Mouse (Mus musculus) spleen, adult 2 months (tissue): ENCODE data around the gene Lysmd2.

Source experiments
- CTCF ChIP-seq: fragments of 200-500 bp; IDR thresholded peaks from 2 replicates; pipeline ENCODE4 v1.5.1; 2011; ENCODE audit warnings: mild to moderate bottlenecking, inconsistent platforms; ENCODE audit not compliant: insufficient read depth, insufficient read length, insufficient replicate concordance; ENCODE audit errors: extremely low read depth
- POLR2A ChIP-seq: fragments of 200-500 bp; IDR thresholded peaks from 2 replicates; pipeline ENCODE4 v1.6.1; 2011; ENCODE audit warnings: low read depth, low read length, inconsistent platforms

DNA sequence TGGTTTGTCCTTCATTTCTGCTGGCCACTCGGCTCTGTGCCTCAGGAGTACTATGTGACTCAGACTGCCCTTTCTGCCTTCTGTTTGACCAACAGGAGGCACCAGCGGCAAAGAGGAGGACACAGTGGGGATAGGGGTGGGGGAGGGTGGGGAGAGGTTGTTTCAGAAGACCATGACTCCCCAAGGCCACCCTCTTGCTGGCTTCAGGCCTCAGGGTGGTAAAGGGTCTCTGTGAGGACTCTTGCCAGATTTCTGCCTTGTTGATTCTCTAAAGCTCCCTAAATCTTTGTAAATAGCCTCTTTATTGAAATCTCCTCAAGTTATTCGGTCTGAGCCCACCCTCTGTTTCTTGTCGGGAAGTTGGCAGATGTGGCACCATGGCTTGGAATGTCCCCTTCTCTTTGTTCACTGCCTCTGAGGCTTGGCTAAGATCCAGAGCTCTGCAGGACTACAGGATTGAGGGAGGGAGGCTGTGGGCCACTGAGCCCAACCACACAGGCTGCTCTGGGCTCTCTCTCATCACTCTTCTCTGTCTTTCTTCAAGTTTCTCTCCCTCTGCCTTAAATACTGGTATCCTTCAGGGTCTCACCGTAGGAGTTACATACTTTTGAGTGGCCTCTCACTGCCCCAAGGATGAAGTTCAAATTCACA is 26.2 kb upstream of the Lysmd2 start:
- TF ChIP-seq CTCF (no peak), POLR2A (no peak)
